19 mouse cellular contexts compared by ENCODE assay signal in the genomic region with DNA sequence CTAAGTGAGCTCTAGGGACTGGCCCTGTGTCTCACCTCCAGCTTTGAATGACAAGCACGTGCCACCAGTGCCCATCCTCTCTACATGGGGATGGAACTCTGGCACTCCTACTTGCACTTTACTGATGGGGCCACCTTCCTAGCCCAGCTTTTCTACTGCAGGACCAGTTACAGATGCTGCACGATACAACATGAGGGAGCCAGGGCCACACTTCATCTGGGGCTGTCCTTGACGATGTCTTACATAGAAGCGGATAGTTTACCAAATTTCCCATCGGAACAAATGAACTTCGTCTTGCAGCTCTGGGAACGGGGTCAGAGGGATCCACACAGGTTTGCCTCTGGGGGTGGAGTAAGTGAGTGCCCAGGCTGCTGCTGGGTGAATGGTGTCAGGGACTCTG.
A peak's percentile ranks its signal among the peaks of the same experiment; 100 is the strongest.
DNase-seq lines count a peak whose midpoint lies in the region; ATAC-seq and TF ChIP-seq lines count a peak whose summit lies in the region.
"Had no signal": no experiment of that assay in that cellular context is flagged by ENCODE, and none has a peak within 500 bp of the region (broad histone marks: within the 10 kb centered on the region; RNA-seq: fewer than 3 reads in every experiment).

No protein-coding gene starts in this region.

- H3K27ac ChIP-seq in forebrain, embryonic 10.5 days, result 0 out of 2 replicates have a peak overlapping the region, but pooled peaks have one; percentile 9
- no peak overlapping the region for H3K27ac ChIP-seq in forebrain, embryonic 11.5 days (ENCODE audit: low read depth, low read length)
- 0 out of 2 replicates have a peak overlapping the region, but pooled peaks have one; percentile 69 for H3K27ac ChIP-seq in hindbrain, embryonic 13.5 days
- H3K27ac ChIP-seq in hindbrain, postnatal 0 days, result no peak overlapping the region
- peak overlapping the region; percentile 78 for H3K27ac ChIP-seq in liver, embryonic 13.5 days
- H3K27ac ChIP-seq in liver, postnatal 0 days (ENCODE audit: low read depth), result peak overlapping the region; percentile 95
- H3K27ac ChIP-seq: embryonic facial prominence, embryonic 10.5 days had no signal

- 90% methylated on average over 7 of the region's 7 CpGs for WGBS in forebrain, embryonic 10.5 days
- 93% methylated on average over 7 of the region's 7 CpGs for whole genome bisulfite sequencing in forebrain, embryonic 11.5 days
- WGBS in hindbrain, embryonic 13.5 days, result 90% methylated on average over 7 of the region's 7 CpGs
- WGBS in hindbrain, postnatal 0 days, result 92% methylated on average over 7 of the region's 7 CpGs
- 72% methylated on average over 7 of the region's 7 CpGs for WGBS in liver, embryonic 13.5 days (ENCODE audit: insufficient replicate concordance)
- WGBS in liver, postnatal 0 days (ENCODE audit: insufficient replicate concordance), result 74% methylated on average over 7 of the region's 7 CpGs

- TF ChIP-seq EP300 in liver, postnatal 0 days (IDR thresholded peaks at IDR 0.05; ENCODE audit: low read depth), result no peak

- H3K36me3 ChIP-seq in forebrain, embryonic 10.5 days (replicated peaks), result no peaks in the 10 kb centered on the region
- no peaks in the 10 kb centered on the region for H3K36me3 ChIP-seq in forebrain, embryonic 11.5 days (ENCODE audit: control insufficient read depth, insufficient read depth, low read length)
- H3K36me3 ChIP-seq in hindbrain, embryonic 13.5 days, result no peaks in the 10 kb centered on the region
- H3K36me3 ChIP-seq in hindbrain, postnatal 0 days (ENCODE audit: insufficient read depth, low read length), result no peaks in the 10 kb centered on the region
- no peaks in the 10 kb centered on the region for H3K36me3 ChIP-seq in liver, embryonic 13.5 days
- H3K36me3 ChIP-seq in liver, postnatal 0 days (replicated peaks; ENCODE audit: insufficient read depth, low read length), result no peaks in the 10 kb centered on the region
- H3K36me3 ChIP-seq: embryonic facial prominence, embryonic 10.5 days; forebrain, embryonic 12.5 days; G1E had no signal

- TF ChIP-seq CTCF in hindbrain, postnatal 0 days (IDR thresholded peaks at IDR 0.05; ENCODE audit: low read depth), result no peak
- no peak for TF ChIP-seq CTCF in liver, postnatal 0 days (IDR thresholded peaks at IDR 0.05; ENCODE audit: low read depth)

- DNase-seq in forebrain, embryonic 10.5 days (ENCODE audit: extremely low spot score, low spot score), result no peak
- DNase-seq in forebrain, embryonic 11.5 days (ENCODE audit: low spot score), result no peak
- DNase-seq in hindbrain, postnatal 0 days (ENCODE audit: low spot score), result no peak
- DNase-seq in liver, embryonic 13.5 days, result no peak
- DNase-seq in liver, postnatal 0 days, result no peak
- no peak for DNase-seq in layer of hippocampus, adult 11-12 months (ENCODE audit: low spot score)
- DNase-seq: adrenal gland, adult 8-10 months; adrenal gland, postnatal 36 days; B cell, adult 2 months; cerebellum, adult 2 months; cerebellum, postnatal 10 days; gastrocnemius, postnatal 10 days; heart, postnatal 10 days had no signal

- H3K4me2 ChIP-seq in forebrain, embryonic 11.5 days (ENCODE audit: low read depth, low read length, severe bottlenecking), result no peak overlapping the region
- H3K4me2 ChIP-seq in hindbrain, embryonic 13.5 days, result no peak overlapping the region
- no peak overlapping the region for H3K4me2 ChIP-seq in hindbrain, postnatal 0 days (ENCODE audit: low read depth, low read length)
- peak overlapping the region; percentile 38 for H3K4me2 ChIP-seq in liver, embryonic 13.5 days
- H3K4me2 ChIP-seq in liver, postnatal 0 days (ENCODE audit: low read depth, low read length), result peak overlapping the region; percentile 27
- H3K4me2 ChIP-seq: forebrain, embryonic 12.5 days had no signal

- no peak for ATAC-seq in forebrain, embryonic 11.5 days (replicated peaks; ENCODE audit: low FRiP score)
- ATAC-seq in hindbrain, embryonic 13.5 days (ENCODE audit: low FRiP score), result no peak
- no peak for ATAC-seq in hindbrain, postnatal 0 days
- ATAC-seq in liver, embryonic 13.5 days (ENCODE audit: low read depth), result no peak
- no peak for ATAC-seq in liver, postnatal 0 days
- ATAC-seq: CD4-positive, CD25-positive, alpha-beta regulatory T cell, adult 4 months had no signal

- H3K4me3 ChIP-seq in forebrain, embryonic 10.5 days, result no peak overlapping the region
- no peak overlapping the region for H3K4me3 ChIP-seq in forebrain, embryonic 11.5 days (ENCODE audit: low read depth, low read length)
- no peak overlapping the region for H3K4me3 ChIP-seq in hindbrain, embryonic 13.5 days
- no peak overlapping the region for H3K4me3 ChIP-seq in hindbrain, postnatal 0 days (ENCODE audit: low read length)
- peak overlapping the region; percentile 5; the same call in 1 of the 2 replicates for H3K4me3 ChIP-seq in liver, embryonic 13.5 days (replicated peaks)
- H3K4me3 ChIP-seq in liver, postnatal 0 days (ENCODE audit: low read depth, low read length), result no peak overlapping the region
- H3K4me3 ChIP-seq: embryonic facial prominence, embryonic 10.5 days; erythroblast, embryonic 14.5 days; forebrain, embryonic 12.5 days had no signal

- H3K9me3 ChIP-seq in forebrain, embryonic 10.5 days, result no peaks in the 10 kb centered on the region
- no peaks in the 10 kb centered on the region for H3K9me3 ChIP-seq in forebrain, embryonic 11.5 days (ENCODE audit: control insufficient read depth, low read length)
- H3K9me3 ChIP-seq in hindbrain, embryonic 13.5 days, result no peaks in the 10 kb centered on the region
- H3K9me3 ChIP-seq in hindbrain, postnatal 0 days (ENCODE audit: low read length), result no peaks in the 10 kb centered on the region
- no peaks in the 10 kb centered on the region for H3K9me3 ChIP-seq in liver, embryonic 13.5 days (replicated peaks)
- no peaks in the 10 kb centered on the region for H3K9me3 ChIP-seq in liver, postnatal 0 days (ENCODE audit: low read length)
- H3K9me3 ChIP-seq: embryonic facial prominence, embryonic 10.5 days; forebrain, embryonic 12.5 days had no signal

- H3K4me1 ChIP-seq in forebrain, embryonic 10.5 days, result peaks cover 72% of the 10 kb centered on the region
- peaks cover 9% of the 10 kb centered on the region; the same call in 1 of the 2 replicates for H3K4me1 ChIP-seq in forebrain, embryonic 11.5 days (replicated peaks; ENCODE audit: control insufficient read depth, insufficient read depth, low read length)
- H3K4me1 ChIP-seq in hindbrain, embryonic 13.5 days (replicated peaks), result peaks cover 47% of the 10 kb centered on the region
- no peaks in the 10 kb centered on the region for H3K4me1 ChIP-seq in hindbrain, postnatal 0 days (ENCODE audit: insufficient read depth, low read length)
- peaks cover 20% of the 10 kb centered on the region for H3K4me1 ChIP-seq in liver, embryonic 13.5 days (replicated peaks)
- H3K4me1 ChIP-seq in liver, postnatal 0 days (ENCODE audit: insufficient read depth), result peaks cover 6% of the 10 kb centered on the region

- H3K27me3 ChIP-seq in forebrain, embryonic 10.5 days (ENCODE audit: poor library complexity, severe bottlenecking), result no peaks in the 10 kb centered on the region
- no peaks in the 10 kb centered on the region for H3K27me3 ChIP-seq in forebrain, embryonic 11.5 days (ENCODE audit: control insufficient read depth, insufficient read depth, low read length)
- peaks cover 17% of the 10 kb centered on the region; the same call in 1 of the 2 replicates for H3K27me3 ChIP-seq in hindbrain, embryonic 13.5 days
- H3K27me3 ChIP-seq in hindbrain, postnatal 0 days (ENCODE audit: insufficient read depth, low read length), result no peaks in the 10 kb centered on the region
- H3K27me3 ChIP-seq in liver, embryonic 13.5 days, result no peaks in the 10 kb centered on the region
- H3K27me3 ChIP-seq in liver, postnatal 0 days (ENCODE audit: insufficient read depth, low read length), result no peaks in the 10 kb centered on the region
- H3K27me3 ChIP-seq: forebrain, embryonic 12.5 days had no signal

- no peak overlapping the region for H3K9ac ChIP-seq in forebrain, embryonic 11.5 days (ENCODE audit: low read length)
- H3K9ac ChIP-seq in hindbrain, embryonic 13.5 days, result no peak overlapping the region
- no peak overlapping the region for H3K9ac ChIP-seq in hindbrain, postnatal 0 days (replicated peaks; ENCODE audit: low read length)
- H3K9ac ChIP-seq in liver, embryonic 13.5 days, result 0 out of 2 replicates have a peak overlapping the region, but pooled peaks have one; percentile 10
- H3K9ac ChIP-seq in liver, postnatal 0 days (replicated peaks), result no peak overlapping the region; the same call in 1 of the 2 replicates
- H3K9ac ChIP-seq: forebrain, embryonic 12.5 days had no signal

Comparison
In these comparisons a context has a peak if more than half of its experiments do, and no peak if none do; other contexts are left out.
1. H3K27ac ChIP-seq: peak in forebrain, embryonic 10.5 days (single experiment), hindbrain, embryonic 13.5 days (single experiment), liver, embryonic 13.5 days (single experiment) and liver, postnatal 0 days (single experiment); none in forebrain, embryonic 11.5 days (single experiment) and hindbrain, postnatal 0 days (single experiment).
2. H3K4me2 ChIP-seq: peak in liver, embryonic 13.5 days (single experiment) and liver, postnatal 0 days (single experiment); none in forebrain, embryonic 11.5 days (single experiment), hindbrain, embryonic 13.5 days (single experiment) and hindbrain, postnatal 0 days (single experiment).